Mouse (Mus musculus): ENCODE results near the gene Prl8a2. TPM values are rescaled to one million over a fixed set of nuclear protein-coding genes. Genes with fewer than 3 reads are reported as not detected.

Gene Prl8a2
- polyA plus RNA-seq (2017; shearing (Covaris generic)): not detected

GRCm38 (mm10) chr13:27345373-27345772 is at the start of gene Prl8a2:
Prl8a2 (plus strand) TSS chr13:27345673.

GRCm38 (mm10) chr13:27312334-27313225 is 32.9 kb upstream of the Prl8a2 start, which contains the start of gene Prl6a1:
Prl6a1 (plus strand) TSS chr13:27312627.

DNA sequence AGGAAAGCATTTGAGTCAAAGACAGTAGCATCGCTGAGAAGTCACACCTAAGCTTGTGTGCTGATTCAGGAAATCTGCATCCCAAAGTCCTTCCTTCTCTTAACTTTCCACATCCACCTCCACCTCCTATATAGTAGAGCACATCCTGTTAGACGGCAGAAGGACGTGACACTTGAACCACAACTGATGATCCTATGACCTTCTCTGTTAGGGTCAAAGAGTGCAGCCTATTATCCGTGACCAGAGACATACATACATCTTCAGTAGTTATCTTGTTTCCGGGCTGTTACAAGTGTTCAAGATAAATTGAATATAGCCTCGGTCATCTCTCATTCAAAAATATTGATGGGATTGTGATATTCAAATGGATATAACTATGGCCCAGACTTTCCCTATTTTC is 45.3 kb downstream of the Prl8a2 start, which contains the start of gene Prl2b1:
Prl2b1 (minus strand) TSS at position 101 of the 400 bp plus-strand sequence.

Other genes with a start within 250 kb of the Prl8a2 start
- not detected for gene Prl3d2, start 224.0 kb upstream of the Prl8a2 start, polyA plus RNA-seq (2017; shearing (Covaris generic))
- not detected for gene Prl3d3, start 188.9 kb upstream of the Prl8a2 start, polyA plus RNA-seq (2017; shearing (Covaris generic))
- gene Prl3c1, start 149.0 kb upstream of the Prl8a2 start, polyA plus RNA-seq (2017; shearing (Covaris generic)): not detected
- gene Prl3b1, start 103.8 kb upstream of the Prl8a2 start, polyA plus RNA-seq (2017; shearing (Covaris generic)): not detected
- gene Prl3a1, start 86.2 kb upstream of the Prl8a2 start, polyA plus RNA-seq (2017; shearing (Covaris generic)): not detected
- under 1 TPM; 0.36 to 0.66 TPM for gene Prl6a1, start 33.0 kb upstream of the Prl8a2 start, polyA plus RNA-seq (2017; shearing (Covaris generic))
- not detected for gene Prl2b1, start 45.2 kb downstream of the Prl8a2 start, polyA plus RNA-seq (2017; shearing (Covaris generic))
- gene Prl8a6, start 93.0 kb downstream of the Prl8a2 start, polyA plus RNA-seq (2017; shearing (Covaris generic)): 1 to 10 TPM in 1 of 2 experiments, not detected in 1; 1.3 TPM
- under 1 TPM in 1 of 2 experiments, not detected in 1; 0.51 TPM for gene Prl8a8, start 167.5 kb downstream of the Prl8a2 start, polyA plus RNA-seq (2017; shearing (Covaris generic))
- not detected for gene Prl8a9, start 218.9 kb downstream of the Prl8a2 start, polyA plus RNA-seq (2017; shearing (Covaris generic))
- not detected for gene Prl8a1, start 236.5 kb downstream of the Prl8a2 start, polyA plus RNA-seq (2017; shearing (Covaris generic))

Measured in inflammation-experienced regulatory T-cells (primary cell).